Mouse (Mus musculus) G1E (cell line): Measurements from ENCODE around the gene Nelfb. TPM values are rescaled to one million over a fixed set of nuclear protein-coding genes. Genes with fewer than 3 reads are reported as not detected.
A peak's percentile ranks its signal among the peaks of the same experiment; 100 is the strongest.

ENCODE experiments used
- ATAC-seq: 2 replicates; pipeline ENCODE4 v1.8.0; 2016; ENCODE audit warnings: mild to moderate bottlenecking; ENCODE audit not compliant: insufficient number of reproducible peaks, poor library complexity, low FRiP score, severe bottlenecking; ENCODE audit errors: extremely low read depth
- DNase-seq: peaks from one replicate; pipeline ENCODE4 v3.0.0; 2012; ENCODE audit warnings: low spot score
- H3K27me3 ChIP-seq: 2 replicates; pipeline ENCODE4 v1.6.1; 2012; ENCODE audit warnings: mild to moderate bottlenecking, low read length, inconsistent platforms; ENCODE audit not compliant: insufficient read depth
- H3K36me3 ChIP-seq: replicated peaks from 2 replicates; pipeline ENCODE3; 2012; ENCODE audit warnings: mild to moderate bottlenecking, inconsistent platforms
- H3K4me1 ChIP-seq: 2 replicates; pipeline ENCODE4 v1.6.1; 2012; ENCODE audit warnings: low read depth, low read length, inconsistent platforms, mixed read lengths; ENCODE audit not compliant: insufficient read depth
- H3K4me3 ChIP-seq: 2 replicates; pipeline ENCODE4 v1.5.1; 2012; ENCODE audit warnings: low read depth, mild to moderate bottlenecking, inconsistent platforms, low read length, moderate library complexity, mixed read lengths
- H3K9me3 ChIP-seq: replicated peaks from 2 replicates; pipeline ENCODE4 v1.6.1; 2012; ENCODE audit warnings: inconsistent platforms
- CTCF ChIP-seq: IDR thresholded peaks from 2 replicates; pipeline ENCODE4 v1.5.1; 2012; ENCODE audit warnings: low read depth, low read length, inconsistent platforms, mixed read lengths
- GATA1 ChIP-seq: IDR thresholded peaks from 2 replicates; pipeline ENCODE4 v1.6.1; 2012; ENCODE audit warnings: borderline replicate concordance, low read length, inconsistent platforms, mixed read lengths
- GATA2 ChIP-seq: IDR thresholded peaks from 2 replicates; pipeline ENCODE4 v1.6.1; 2012; ENCODE audit warnings: low read depth, low read length, inconsistent platforms, borderline replicate concordance
- POLR2AphosphoS5 ChIP-seq: IDR thresholded peaks from 2 replicates; pipeline ENCODE4 v1.6.1; 2012; ENCODE audit warnings: low read depth, low read length, inconsistent platforms; ENCODE audit not compliant: insufficient replicate concordance
- TAL1 ChIP-seq: conservative IDR thresholded peaks from 2 replicates; pipeline ENCODE4 v1.6.1; 2012; ENCODE audit warnings: low read depth, low read length, inconsistent platforms, mixed read lengths
- polyA plus RNA-seq: library from polyadenylated mRNA; stranded (reverse); fragments of >175 nt; gene quantifications from 2 replicates; pipeline ENCODE4 v1.2.3, GENCODE M21; 2012
- total RNA-seq, 2 experiments: library from RNA; stranded (forward) in 1 of 2; stranded (reverse) in 1 of 2; fragments of 200-1000 nt in 1 of 2; fragments of >200 nt in 1 of 2; fragmentation: Nextera tagmentation in 1 of 2; gene quantifications; 2 replicates each; pipeline ENCODE4 v1.2.3; 2014 to 2017

Nelfb gene
- total and polyA plus RNA-seq, 3 experiments, result 26.9 to 80.7 (median 54.6) TPM

- peaks cover 84% of the 10 kb centered on the region for H3K36me3 ChIP-seq
Measured at GRCm38 (mm10) chr2:25246183-25247072, 35.1 kb upstream of the Nelfb start, which contains the start of gene AL732309.1. Gene AL732309.1, minus strand, starts transcription at chr2:25246863.

GRCm38 (mm10) chr2:25244144-25244543 is 32.9 kb upstream of the Nelfb start:
- TF ChIP-seq GATA1 (no peak), TAL1 (no peak), GATA2 (no peak), CTCF (no peak), POLR2AphosphoS5 (no peak)
- DNase-seq (no peak), ATAC-seq (no peak)
- Histone ChIP-seq H3K36me3 (peaks cover 62% of the 10 kb centered on the region), H3K4me1 (peaks cover 68% of the 10 kb centered on the region), H3K9me3 (no peaks in the 10 kb centered on the region), H3K4me3 (no peak overlapping the region), H3K27me3 (peaks cover 25% of the 10 kb centered on the region)

More at GRCm38 (mm10) chr2:25246183-25247072, 35.1 kb upstream of the Nelfb start, which contains the start of gene AL732309.1:
- TF ChIP-seq GATA2 (no peak), POLR2AphosphoS5 (no peak), CTCF (no peak), GATA1 (no peak), TAL1 (no peak)
- Histone ChIP-seq H3K27me3 (peaks cover 17% of the 10 kb centered on the region), H3K4me1 (peaks cover 57% of the 10 kb centered on the region), H3K4me3 (no peak within 1 kb of the TSS), H3K9me3 (no peaks in the 10 kb centered on the region)
- ATAC-seq (no peak), DNase-seq (no peak)

GRCm38 (mm10) chr2:25243342-25243741 is 32.1 kb upstream of the Nelfb start:
- no peak overlapping the region; the same call in 1 of the 2 replicates for H3K4me3 ChIP-seq
- H3K27me3 ChIP-seq, result peaks cover 30% of the 10 kb centered on the region
- DNase-seq (no peak), ATAC-seq (no peak)
- H3K9me3 ChIP-seq, result no peaks in the 10 kb centered on the region
- H3K4me1 ChIP-seq, result peaks cover 73% of the 10 kb centered on the region
- no peak for TF ChIP-seq POLR2AphosphoS5
- no peak for TF ChIP-seq GATA1
- H3K36me3 ChIP-seq, result peaks cover 54% of the 10 kb centered on the region

- H3K27me3 ChIP-seq, result peaks cover 43% of the 10 kb centered on the region
- peak within 1 kb of the TSS; percentile 69 for H3K4me3 ChIP-seq
- peaks cover 41% of the 10 kb centered on the region for H3K36me3 ChIP-seq
- no peak for ATAC-seq
- peaks cover 82% of the 10 kb centered on the region for H3K4me1 ChIP-seq
- TF ChIP-seq POLR2AphosphoS5 (no peak), CTCF (no peak), GATA1 (no peak), TAL1 (no peak), GATA2 (no peak)
- no peak for DNase-seq
- no peaks in the 10 kb centered on the region for H3K9me3 ChIP-seq
Measured at GRCm38 (mm10) chr2:25242101-25242506, 30.8 kb upstream of the Nelfb start, which contains the start of the genes Rnf208 and Cysrt1. Gene Rnf208, plus strand, starts transcription at chr2:25242255. Gene Cysrt1, minus strand, starts transcription at chr2:25242452.

GRCm38 (mm10) chr2:25241438-25241775 is 30.1 kb upstream of the Nelfb start:
- peaks cover 45% of the 10 kb centered on the region for H3K27me3 ChIP-seq
- H3K36me3 ChIP-seq, result peaks cover 34% of the 10 kb centered on the region
- H3K4me1 ChIP-seq, result peaks cover 84% of the 10 kb centered on the region
- TF ChIP-seq POLR2AphosphoS5 (no peak), TAL1 (no peak), GATA2 (no peak), GATA1 (no peak), CTCF (no peak)
- H3K9me3 ChIP-seq, result no peaks in the 10 kb centered on the region
- ATAC-seq (no peak), DNase-seq (no peak)
- peak overlapping the region; percentile 69; the same call in 1 of the 2 replicates for H3K4me3 ChIP-seq

- H3K4me3 ChIP-seq, result peak overlapping the region; percentile 69; the same call in 1 of the 2 replicates
- H3K4me1 ChIP-seq, result peaks cover 85% of the 10 kb centered on the region
- H3K9me3 ChIP-seq, result no peaks in the 10 kb centered on the region
- peaks cover 29% of the 10 kb centered on the region for H3K36me3 ChIP-seq
- ATAC-seq (peak; percentile 31; the same call in 1 of the 2 replicates), DNase-seq (no peak)
- peaks cover 49% of the 10 kb centered on the region for H3K27me3 ChIP-seq
- TF ChIP-seq GATA1, result no peak
- TF ChIP-seq POLR2AphosphoS5, result no peak
Measured at GRCm38 (mm10) chr2:25240723-25241437, 29.6 kb upstream of the Nelfb start.
